Mouse (Mus musculus) neural tube, embryonic 14.5 days (tissue): ENCODE results near the gene Nin. TPM values are rescaled to one million over a fixed set of nuclear protein-coding genes. Genes with fewer than 3 reads are reported as not detected.

Source experiments
- ATAC-seq: fragments of 200-750 bp; cut with Nextera tagmentation; 2 replicates; pipeline ENCODE4 v1.8.0; 2017; ENCODE audit warnings: low read depth, mild to moderate bottlenecking, moderate TSS enrichment, moderate library complexity
- H3K27ac ChIP-seq: fragments of 300-500 bp; sonication (generic); 2 replicates; pipeline ENCODE4 v1.5.1; 2014; ENCODE audit warnings: low read depth, mild to moderate bottlenecking, control low read depth, low read length, moderate library complexity, mixed read lengths
- H3K27me3 ChIP-seq: fragments of 300-500 bp; sonication (generic); 2 replicates; pipeline ENCODE4 v1.6.1; 2014; ENCODE audit warnings: low read length; ENCODE audit not compliant: control insufficient read depth, insufficient read depth
- H3K36me3 ChIP-seq: fragments of 300-500 bp; sonication (generic); 2 replicates; pipeline ENCODE4 v1.6.1; 2014; ENCODE audit warnings: low read length, mixed read lengths; ENCODE audit not compliant: control insufficient read depth, insufficient read depth
- H3K4me1 ChIP-seq: fragments of 300-500 bp; sonication (generic); 2 replicates; pipeline ENCODE4 v1.6.1; 2014; ENCODE audit warnings: low read length; ENCODE audit not compliant: control insufficient read depth, insufficient read depth
- H3K4me2 ChIP-seq: fragments of 300-500 bp; sonication (generic); 2 replicates; pipeline ENCODE4 v1.6.1; 2014; ENCODE audit warnings: mild to moderate bottlenecking, low read depth, low read length, control low read depth
- H3K4me3 ChIP-seq: fragments of 300-500 bp; sonication (generic); 2 replicates; pipeline ENCODE4 v1.5.1; 2014; ENCODE audit warnings: low read depth, low read length, control low read depth, mixed read lengths
- H3K9ac ChIP-seq: fragments of 300-500 bp; sonication (generic); replicated peaks from 2 replicates; pipeline ENCODE4 v1.6.1; 2014; ENCODE audit warnings: low read depth, mild to moderate bottlenecking, control low read depth, low read length, mixed read lengths
- H3K9me3 ChIP-seq: fragments of 300-500 bp; sonication (generic); 2 replicates; pipeline ENCODE4 v1.6.1; 2016; ENCODE audit warnings: low read length; ENCODE audit not compliant: control insufficient read depth
- WGBS: fragments of 180-500 bp; shearing (Covaris S2); extraction: QIAGEN DNeasy Blood & Tissue Kit; methylation state at CpG from one replicate; pipeline ENCODE4 v1.1.7; 2014; 5-methylcytosine and 5-hydroxymethylcytosine counted together
- polyA plus RNA-seq: library from polyadenylated mRNA; unstranded; fragments of >200 nt; fragmentation: Nextera tagmentation; extraction: Ambion mirVana; gene quantifications from 2 replicates; pipeline ENCODE4 v1.2.1, GENCODE M21; 2014

The Nin gene
- polyA plus RNA-seq, 1 experiment from 2014 or later: 13.9 TPM

- Histone ChIP-seq H3K9me3 (no peaks in the 10 kb centered on the region), H3K27ac (peak within 1 kb of the TSS; percentile 91), H3K9ac (peak within 1 kb of the TSS; percentile 90), H3K27me3 (no peaks in the 10 kb centered on the region; the same call in 1 of the 2 replicates), H3K36me3 (peaks cover 14% of the 10 kb centered on the region; the same call in 1 of the 2 replicates), H3K4me3 (peak within 1 kb of the TSS; percentile 92), H3K4me2 (peak within 1 kb of the TSS; percentile 59), H3K4me1 (peaks cover 10% of the 10 kb centered on the region)
- peak; percentile 94 for ATAC-seq
- WGBS: under 1% methylated on average over 99 of the region's 102 CpGs
Observed at GRCm38 (mm10) chr12:69986786-69987497, 126.6 kb downstream of the Nin start, which contains the start of gene Sav1. Gene Sav1, minus strand, starts transcription at chr12:69987002.

- H3K36me3 ChIP-seq: peaks cover 14% of the 10 kb centered on the region; the same call in 1 of the 2 replicates
Observed at GRCm38 (mm10) chr12:69986241-69986762, 127.2 kb downstream of the Nin start.

GRCm38 (mm10) chr12:69985546-69985945 is 128.0 kb downstream of the Nin start:
- Histone ChIP-seq H3K27me3 (no peaks in the 10 kb centered on the region; the same call in 1 of the 2 replicates), H3K4me1 (peaks cover 10% of the 10 kb centered on the region), H3K4me2 (peak overlapping the region; percentile 59), H3K36me3 (peaks cover 15% of the 10 kb centered on the region; the same call in 1 of the 2 replicates), H3K4me3 (peak overlapping the region; percentile 92), H3K9me3 (no peaks in the 10 kb centered on the region), H3K9ac (no peak overlapping the region; the same call in 1 of the 2 replicates), H3K27ac (no peak overlapping the region)
- no peak for ATAC-seq
- WGBS: 39% methylated on average over 4 of the region's 4 CpGs

More at GRCm38 (mm10) chr12:69986241-69986762, 127.2 kb downstream of the Nin start:
- Histone ChIP-seq H3K9me3 (no peaks in the 10 kb centered on the region), H3K9ac (peak overlapping the region; percentile 90), H3K4me1 (peaks cover 10% of the 10 kb centered on the region), H3K27ac (peak overlapping the region; percentile 91), H3K4me2 (peak overlapping the region; percentile 59), H3K4me3 (peak overlapping the region; percentile 92), H3K27me3 (no peaks in the 10 kb centered on the region; the same call in 1 of the 2 replicates)
- ATAC-seq: peak; percentile 67
- under 1% methylated on average over 32 of the region's 36 CpGs for WGBS

GRCm38 (mm10) chr12:69982874-69983273 is 130.6 kb downstream of the Nin start:
- H3K4me3 ChIP-seq: no peak overlapping the region
- 79% methylated on average over 5 of the region's 5 CpGs for WGBS
- no peak overlapping the region for H3K9ac ChIP-seq
- no peak overlapping the region for H3K4me2 ChIP-seq
- no peaks in the 10 kb centered on the region for H3K9me3 ChIP-seq
- ATAC-seq: no peak
- H3K27me3 ChIP-seq: no peaks in the 10 kb centered on the region; the same call in 1 of the 2 replicates
- H3K4me1 ChIP-seq: peaks cover 10% of the 10 kb centered on the region
- H3K36me3 ChIP-seq: peaks cover 17% of the 10 kb centered on the region; the same call in 1 of the 2 replicates
- H3K27ac ChIP-seq: no peak overlapping the region

GRCm38 (mm10) chr12:69977376-69977998 is 136.0 kb downstream of the Nin start:
- no peak overlapping the region for H3K4me3 ChIP-seq
- H3K4me2 ChIP-seq: no peak overlapping the region
- WGBS: 39% methylated on average over 9 of the region's 9 CpGs
- no peak for ATAC-seq
- H3K9ac ChIP-seq: no peak overlapping the region
- H3K27me3 ChIP-seq: no peaks in the 10 kb centered on the region
- H3K36me3 ChIP-seq: peaks cover 9% of the 10 kb centered on the region; the same call in 1 of the 2 replicates
- no peaks in the 10 kb centered on the region for H3K9me3 ChIP-seq
- H3K4me1 ChIP-seq: peaks cover 4% of the 10 kb centered on the region; the same call in 1 of the 2 replicates
- H3K27ac ChIP-seq: 0 out of 2 replicates have a peak overlapping the region, but pooled peaks have one; percentile 10

- no peak overlapping the region for H3K27ac ChIP-seq
- peaks cover 4% of the 10 kb centered on the region; the same call in 1 of the 2 replicates for H3K4me1 ChIP-seq
- H3K9ac ChIP-seq: no peak overlapping the region
- WGBS: 88% methylated on average over 6 of the region's 6 CpGs
- H3K4me3 ChIP-seq: no peak overlapping the region
- ATAC-seq: no peak
- no peaks in the 10 kb centered on the region for H3K9me3 ChIP-seq
- no peaks in the 10 kb centered on the region for H3K27me3 ChIP-seq
- peaks cover 3% of the 10 kb centered on the region; the same call in 1 of the 2 replicates for H3K36me3 ChIP-seq
- H3K4me2 ChIP-seq: no peak overlapping the region
Observed at GRCm38 (mm10) chr12:69976688-69977087, 136.8 kb downstream of the Nin start.

GRCm38 (mm10) chr12:69973666-69974065 is 139.9 kb downstream of the Nin start:
- Histone ChIP-seq H3K4me1 (peaks cover 4% of the 10 kb centered on the region; the same call in 1 of the 2 replicates), H3K4me2 (no peak overlapping the region), H3K9me3 (no peaks in the 10 kb centered on the region), H3K27me3 (no peaks in the 10 kb centered on the region), H3K27ac (no peak overlapping the region), H3K4me3 (no peak overlapping the region), H3K36me3 (peaks cover 3% of the 10 kb centered on the region; the same call in 1 of the 2 replicates), H3K9ac (no peak overlapping the region)
- no peak for ATAC-seq

GRCm38 (mm10) chr12:69968154-69968553 is 145.4 kb downstream of the Nin start:
- H3K9ac ChIP-seq: no peak overlapping the region

More at GRCm38 (mm10) chr12:69968154-69968553, 145.4 kb downstream of the Nin start:
- no peak for ATAC-seq
- no peaks in the 10 kb centered on the region for H3K4me1 ChIP-seq
- H3K27me3 ChIP-seq: no peaks in the 10 kb centered on the region
- H3K27ac ChIP-seq: no peak overlapping the region
- no peak overlapping the region for H3K4me2 ChIP-seq
- H3K9me3 ChIP-seq: no peaks in the 10 kb centered on the region
- H3K4me3 ChIP-seq: no peak overlapping the region
- WGBS: 87% methylated on average over 5 of the region's 5 CpGs
- H3K36me3 ChIP-seq: peaks cover 30% of the 10 kb centered on the region
